Mouse (Mus musculus): ENCODE measurements at regions not wholly inside any gene's neighbourhood (a gene's known extent, or its start where the extent isn't known, plus 50 kb on each side); places are given as distances from the start of the nearest gene placed in this dataset.
A peak's percentile ranks its signal among the peaks of the same experiment; 100 is the strongest.

GRCm38 (mm10) chr13:37559706-37560313 lies 214.8 kb downstream of the Ly86 start:
- no peak for TF ChIP-seq KAT2A (IDR thresholded peaks at IDR 0.05; ENCODE audit: insufficient replicate concordance, low read length)
- 0 out of 2 replicates have a peak, but pooled peaks have one; percentile 56 for TF ChIP-seq TCF12 (IDR thresholded peaks at IDR 0.05; ENCODE audit: low read depth, low read length)
- no peak for TF ChIP-seq PAX5 (IDR thresholded peaks at IDR 0.05; ENCODE audit: low read length)
- TF ChIP-seq JUN (IDR thresholded peaks at IDR 0.05; ENCODE audit: insufficient read depth, low read depth, low read length), result no peak
- no peak for TF ChIP-seq ZKSCAN1 (IDR thresholded peaks at IDR 0.05; ENCODE audit: borderline replicate concordance, low read depth, low read length)
- no peak for TF ChIP-seq CTCF (conservative IDR thresholded peaks at IDR 0.05 in 1 of 2, IDR thresholded peaks at IDR 0.05 in 1 of 2; ENCODE audit: low read depth in 2 of 2, low read length in 2 of 2)
- TF ChIP-seq CHD2 (IDR thresholded peaks at IDR 0.05; ENCODE audit: low read length), result peak; percentile 37
- TF ChIP-seq HCFC1 (IDR thresholded peaks at IDR 0.05; ENCODE audit: low read depth, low read length), result no peak
- TF ChIP-seq MAFK (IDR thresholded peaks at IDR 0.05; ENCODE audit: insufficient replicate concordance, low read length), result no peak
- TF ChIP-seq USF1 (IDR thresholded peaks at IDR 0.05; ENCODE audit: low read depth, low read length), result no peak
- TF ChIP-seq SMC3 (IDR thresholded peaks at IDR 0.05; ENCODE audit: low read depth, low read length), result no peak
- TF ChIP-seq EP300 (IDR thresholded peaks at IDR 0.05; ENCODE audit: low read length), result peak; percentile 57
- no peak for TF ChIP-seq MEF2A (IDR thresholded peaks at IDR 0.05; ENCODE audit: borderline replicate concordance, low read depth, low read length)
- TF ChIP-seq ETS1 (conservative IDR thresholded peaks at IDR 0.05; ENCODE audit: low read depth, low read length), result peak; percentile 16
